Mouse (Mus musculus) MN1 (cell line): ENCODE measurements around the gene Akt3.
A peak's percentile ranks its signal among the peaks of the same experiment; 100 is the strongest.

Experiments
- DNase-seq: peaks from one replicate; pipeline ENCODE4 v3.0.0-alpha.2; 2016; ENCODE audit warnings: low spot score

Gene Akt3

GRCm38 (mm10) chr1:177188708-177189107, 69.3 kb downstream of the Akt3 start:
- peak; percentile 86 for DNase-seq

GRCm38 (mm10) chr1:177186751-177187150, 71.3 kb downstream of the Akt3 start:
- DNase-seq = no peak

- DNase-seq = no peak
These were observed 78.4 kb downstream of the Akt3 start for GRCm38 (mm10) chr1:177179635-177180034.

- DNase-seq = no peak
These were observed 82.6 kb downstream of the Akt3 start for GRCm38 (mm10) chr1:177175436-177175835.

- no peak for DNase-seq
These were observed 86.7 kb downstream of the Akt3 start for GRCm38 (mm10) chr1:177171300-177171699.

GRCm38 (mm10) chr1:177165789-177166188, 92.2 kb downstream of the Akt3 start:
- no peak for DNase-seq

DNA sequence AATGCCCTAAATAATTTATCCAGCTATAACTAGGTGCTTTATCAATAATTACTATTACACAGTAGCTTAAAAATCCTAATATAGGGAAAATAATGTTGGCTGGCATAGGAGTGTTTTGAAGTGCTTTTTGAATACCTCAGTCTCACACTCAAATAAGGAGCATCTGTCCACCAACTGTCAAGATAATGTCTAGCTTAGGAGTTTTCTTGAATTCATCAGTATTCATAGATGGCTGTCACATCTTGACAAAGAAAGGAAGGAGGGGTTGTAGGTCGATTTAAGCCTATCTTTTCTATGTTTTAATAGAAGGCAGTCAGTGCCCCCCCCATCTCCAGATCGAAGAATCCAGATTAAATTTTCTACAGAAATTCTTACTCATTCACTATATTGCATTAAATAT, 92.7 kb downstream of the Akt3 start:
- DNase-seq = no peak

- peak; percentile 85 for DNase-seq
These were observed 107.5 kb downstream of the Akt3 start for GRCm38 (mm10) chr1:177150344-177151021.

DNA sequence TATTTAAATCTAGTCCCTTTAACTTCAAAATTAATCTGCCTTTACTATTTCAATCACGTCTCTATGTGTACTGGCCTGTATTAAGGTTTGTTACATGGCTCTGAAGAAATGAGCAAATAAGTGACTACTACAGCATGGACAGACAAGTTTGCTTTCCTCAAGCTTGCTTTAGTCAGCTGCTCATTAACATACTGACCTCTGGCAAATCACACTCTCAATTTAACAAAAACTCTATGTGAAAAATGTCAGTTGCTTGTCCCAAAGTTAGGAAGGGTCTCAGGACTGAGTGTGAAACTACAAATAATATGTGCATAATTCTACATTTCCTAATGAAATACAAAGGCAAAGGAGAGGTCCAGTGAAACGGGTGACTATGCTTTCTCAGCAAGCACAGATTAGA, 109.3 kb downstream of the Akt3 start:
- no peak for DNase-seq

- no peak for DNase-seq
These were observed 116.5 kb downstream of the Akt3 start for GRCm38 (mm10) chr1:177141468-177141867.

DNA sequence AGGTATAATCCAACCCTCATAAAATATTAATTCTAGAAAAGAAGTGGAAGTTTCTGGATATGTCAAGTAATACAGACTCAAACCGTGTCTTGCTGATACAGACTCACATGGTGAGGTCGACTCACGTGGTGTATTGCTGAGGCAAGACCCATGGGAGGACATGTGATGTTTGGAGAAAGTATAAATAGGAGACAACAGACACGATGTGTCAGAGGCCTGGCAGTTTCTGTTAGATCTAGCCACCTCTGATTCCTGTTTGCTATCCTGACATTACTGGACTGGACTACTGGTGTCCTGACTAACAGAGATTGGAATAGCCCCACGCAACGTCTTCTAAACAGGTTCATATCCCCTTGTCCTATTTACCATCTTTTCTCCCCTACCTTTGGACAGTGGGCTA, 118.4 kb downstream of the Akt3 start:
- DNase-seq = no peak

- no peak for DNase-seq
These were observed 126.5 kb downstream of the Akt3 start for GRCm38 (mm10) chr1:177131458-177131857.

GRCm38 (mm10) chr1:177126674-177127073, 131.3 kb downstream of the Akt3 start:
- DNase-seq = peak; percentile 37

DNA sequence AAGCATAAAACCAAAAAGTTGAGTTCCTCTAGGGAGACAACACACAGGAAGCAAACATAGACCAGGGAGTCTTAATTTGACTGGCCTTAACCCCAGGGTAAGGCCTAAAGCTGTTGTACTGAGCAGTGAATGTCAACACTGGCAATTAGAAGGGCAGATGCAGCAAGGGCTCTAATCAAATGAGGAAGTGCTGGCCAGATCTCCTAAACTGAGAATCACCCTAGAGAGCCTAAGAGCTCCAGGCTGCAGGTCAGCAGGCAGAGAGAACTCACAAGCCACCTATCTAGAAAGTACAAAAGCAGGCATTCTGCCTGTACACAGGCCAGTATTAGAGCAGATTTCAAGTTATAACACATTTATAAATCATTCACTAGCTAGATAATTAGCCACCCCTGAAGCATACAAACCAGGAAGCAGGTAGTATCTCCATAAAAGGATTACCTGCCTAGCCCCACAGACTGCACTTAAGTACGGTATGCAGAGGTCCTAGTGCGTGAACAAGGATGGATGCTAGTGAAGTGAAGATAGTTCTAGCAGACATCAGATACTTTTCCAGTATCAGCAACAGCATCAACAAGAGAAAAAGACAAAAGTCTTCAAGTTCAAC, 147.2 kb downstream of the Akt3 start:
- peak; percentile 47 for DNase-seq

DNA sequence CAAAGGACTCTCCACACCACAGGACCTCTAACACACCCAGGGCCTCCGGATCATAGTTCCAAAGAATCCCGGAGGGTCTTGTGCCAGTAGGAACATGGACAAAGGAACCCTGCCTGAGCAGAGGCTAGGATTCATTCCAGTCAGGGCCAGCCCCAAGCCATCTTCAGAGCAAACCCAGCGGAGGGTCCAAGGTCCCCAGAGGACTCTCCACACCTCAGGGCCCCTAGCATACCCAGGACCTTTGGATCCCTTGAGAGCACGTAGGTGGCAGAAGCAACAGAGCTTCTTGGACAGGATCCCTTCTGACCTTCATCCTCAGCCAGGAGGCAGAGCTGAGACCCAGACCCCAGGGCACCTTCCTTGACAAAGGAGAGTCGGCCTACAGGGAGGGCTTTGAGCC, 167.5 kb downstream of the Akt3 start:
- no peak for DNase-seq

GRCm38 (mm10) chr1:177089515-177089914, 168.5 kb downstream of the Akt3 start:
- no peak for DNase-seq

DNA sequence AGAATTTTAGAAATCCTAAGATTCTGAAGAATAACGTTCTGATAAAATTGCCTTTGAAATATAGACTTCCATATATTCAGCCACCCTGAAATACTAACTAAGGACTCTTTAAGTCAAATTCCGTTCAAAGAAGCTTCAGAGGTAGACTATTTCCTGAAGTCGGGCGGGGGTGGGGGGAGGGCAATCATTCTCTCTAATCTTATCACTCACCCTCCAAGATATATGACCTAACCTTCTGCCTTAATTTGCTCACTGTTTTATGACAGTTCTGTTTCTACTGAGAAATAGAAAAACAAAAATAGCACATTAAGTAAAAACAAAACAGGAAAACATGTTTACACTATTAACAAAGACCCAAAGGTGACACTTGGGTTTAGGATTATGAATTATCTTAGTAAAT, 169.0 kb downstream of the Akt3 start:
- no peak for DNase-seq

GRCm38 (mm10) chr1:177081957-177082645, 175.9 kb downstream of the Akt3 start:
- no peak for DNase-seq

- no peak for DNase-seq
These were observed 188.8 kb downstream of the Akt3 start for GRCm38 (mm10) chr1:177069161-177069560.

- DNase-seq = no peak
These were observed 190.8 kb downstream of the Akt3 start for GRCm38 (mm10) chr1:177067123-177067646.

GRCm38 (mm10) chr1:177065732-177066131, 192.3 kb downstream of the Akt3 start:
- DNase-seq = no peak

DNA sequence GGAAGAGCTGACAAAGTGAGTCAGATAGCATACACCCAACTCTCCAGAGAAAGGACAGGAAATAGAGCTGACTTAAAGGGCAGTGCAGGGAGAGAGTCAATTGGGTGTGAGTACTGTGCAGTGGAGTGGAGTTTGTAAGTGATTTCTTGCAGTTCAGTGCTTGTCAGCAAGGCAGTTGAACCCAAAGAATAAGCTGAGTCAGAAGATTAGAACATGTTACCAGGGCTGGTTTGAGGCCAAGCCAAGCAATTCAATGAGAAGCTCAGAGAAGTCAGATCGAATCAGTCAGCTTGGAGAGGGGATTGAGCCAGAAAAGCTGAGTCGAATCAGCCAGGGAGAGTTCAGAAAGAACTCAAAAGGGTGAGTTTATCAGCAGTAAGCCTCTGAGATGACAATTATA, 196.2 kb downstream of the Akt3 start:
- DNase-seq = no peak

- DNase-seq = no peak
These were observed 203.1 kb downstream of the Akt3 start for GRCm38 (mm10) chr1:177054891-177055290.
